Mouse (Mus musculus) neural tube, embryonic 11.5 days (tissue): ENCODE results near the gene Slc31a1. TPM values are rescaled to one million over a fixed set of nuclear protein-coding genes. Genes with fewer than 3 reads are reported as not detected.

ENCODE experiments used
- ATAC-seq: fragments of 200-750 bp; cut with Nextera tagmentation; 2 replicates; pipeline ENCODE4 v1.8.0; 2017; ENCODE audit warnings: moderate number of reproducible peaks, mild to moderate bottlenecking, moderate TSS enrichment, moderate library complexity; ENCODE audit not compliant: insufficient read depth, low FRiP score, low TSS enrichment
- DNase-seq: peaks from one replicate; pipeline ENCODE4 v3.0.0-alpha.2; 2015; ENCODE audit warnings: low spot score
- H3K27ac ChIP-seq: fragments of 300-500 bp; sonication (generic); 2 replicates; pipeline ENCODE4 v1.5.1; 2014; ENCODE audit warnings: low read depth, mild to moderate bottlenecking, low read length
- H3K27me3 ChIP-seq: fragments of 300-500 bp; sonication (generic); 2 replicates; pipeline ENCODE4 v1.6.1; 2014; ENCODE audit warnings: mild to moderate bottlenecking, low read length, mixed read lengths; ENCODE audit not compliant: control insufficient read depth, insufficient read depth
- H3K36me3 ChIP-seq: fragments of 300-500 bp; sonication (generic); 2 replicates; pipeline ENCODE4 v1.6.1; 2014; ENCODE audit warnings: mild to moderate bottlenecking, low read length, moderate library complexity, mixed read lengths; ENCODE audit not compliant: control insufficient read depth, insufficient read depth
- H3K4me1 ChIP-seq: fragments of 300-500 bp; sonication (generic); 2 replicates; pipeline ENCODE4 v1.6.1; 2014; ENCODE audit warnings: low read length, mixed read lengths; ENCODE audit not compliant: control insufficient read depth, insufficient read depth
- H3K4me2 ChIP-seq: fragments of 300-500 bp; sonication (generic); 2 replicates; pipeline ENCODE4 v1.6.1; 2014; ENCODE audit warnings: low read depth, mild to moderate bottlenecking, moderate library complexity
- H3K4me3 ChIP-seq: fragments of 300-500 bp; sonication (generic); 2 replicates; pipeline ENCODE4 v1.5.1; 2014; ENCODE audit warnings: low read depth, low read length
- H3K9ac ChIP-seq: fragments of 300-500 bp; sonication (generic); 2 replicates; pipeline ENCODE4 v1.6.1; 2014; ENCODE audit warnings: mild to moderate bottlenecking, low read length
- H3K9me3 ChIP-seq: fragments of 300-500 bp; sonication (generic); 2 replicates; pipeline ENCODE4 v1.6.1; 2016; ENCODE audit warnings: low read length; ENCODE audit not compliant: control insufficient read depth
- WGBS: fragments of 180-500 bp; shearing (Covaris S2); extraction: QIAGEN DNeasy Blood & Tissue Kit; methylation state at CpG from one replicate; pipeline ENCODE4 v1.1.7; 2014; 5-methylcytosine and 5-hydroxymethylcytosine counted together
- polyA plus RNA-seq: library from polyadenylated mRNA; unstranded; fragments of >200 nt; fragmentation: Nextera tagmentation; extraction: Ambion mirVana; gene quantifications from 2 replicates; pipeline ENCODE4 v1.2.1, GENCODE M21; 2014

Gene Slc31a1
- polyA plus RNA-seq, 1 experiment from 2014 or later, result 48.5 TPM

- 78% methylated on average over 4 of the region's 4 CpGs for WGBS
- H3K27me3 ChIP-seq, result no peaks in the 10 kb centered on the region
Measured at GRCm38 (mm10) chr4:62439793-62440192, 79.3 kb downstream of the Slc31a1 start.

GRCm38 (mm10) chr4:62440544-62440943 is 80.0 kb downstream of the Slc31a1 start:
- no peaks in the 10 kb centered on the region for H3K27me3 ChIP-seq
- no peaks in the 10 kb centered on the region for H3K36me3 ChIP-seq
- no peaks in the 10 kb centered on the region for H3K4me1 ChIP-seq
- H3K27ac ChIP-seq, result no peak overlapping the region
- no peak overlapping the region for H3K9ac ChIP-seq
- no peaks in the 10 kb centered on the region for H3K9me3 ChIP-seq
- 78% methylated on average over 4 of the region's 4 CpGs for whole genome bisulfite sequencing
- H3K4me2 ChIP-seq, result no peak overlapping the region
- no peak overlapping the region for H3K4me3 ChIP-seq
- DNase-seq (no peak), ATAC-seq (no peak)

More at GRCm38 (mm10) chr4:62439793-62440192, 79.3 kb downstream of the Slc31a1 start:
- ATAC-seq (no peak), DNase-seq (no peak)
- Histone ChIP-seq H3K4me2 (no peak overlapping the region), H3K27ac (no peak overlapping the region), H3K4me1 (no peaks in the 10 kb centered on the region), H3K4me3 (no peak overlapping the region), H3K36me3 (no peaks in the 10 kb centered on the region), H3K9ac (no peak overlapping the region), H3K9me3 (no peaks in the 10 kb centered on the region)

DNA sequence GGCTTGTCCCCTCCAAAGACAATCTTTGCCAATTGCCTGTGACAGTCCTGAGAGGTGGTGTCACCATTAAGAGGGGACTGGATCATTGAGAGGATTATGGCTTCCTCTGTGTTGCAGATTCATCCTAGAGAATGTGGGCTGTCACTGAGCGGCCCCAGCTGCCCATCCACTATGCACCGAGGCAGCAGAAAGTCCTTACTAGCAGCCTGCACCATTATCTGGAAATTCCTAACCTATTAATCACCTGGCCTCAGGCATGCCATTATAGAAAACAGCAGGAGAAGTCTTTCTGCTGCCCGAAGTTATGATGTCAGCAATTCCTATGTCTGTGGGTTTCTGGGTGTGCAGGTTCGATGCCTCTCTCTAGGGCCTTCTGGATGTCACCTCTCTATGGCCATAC is 80.5 kb downstream of the Slc31a1 start:
- no peaks in the 10 kb centered on the region for H3K36me3 ChIP-seq
- no peak for DNase-seq
- no peaks in the 10 kb centered on the region for H3K4me1 ChIP-seq
- no peak for ATAC-seq
- 82% methylated on average over 4 of the region's 4 CpGs for WGBS
- H3K9ac ChIP-seq, result no peak overlapping the region
- H3K4me2 ChIP-seq, result no peak overlapping the region
- H3K9me3 ChIP-seq, result no peaks in the 10 kb centered on the region
- no peak overlapping the region for H3K4me3 ChIP-seq
- no peak overlapping the region for H3K27ac ChIP-seq
- no peaks in the 10 kb centered on the region for H3K27me3 ChIP-seq

Other genes starting within 250 kb of the Slc31a1 start
- not detected in 2 replicates for gene Mup21, start 209.9 kb upstream of the Slc31a1 start, polyA plus RNA-seq
- 28.6 and 29.4 TPM in 2 replicates for gene Zfp37, start 129.7 kb upstream of the Slc31a1 start, polyA plus RNA-seq
- 13.0 and 17.2 TPM in 2 replicates for gene Slc31a2, start 98.2 kb upstream of the Slc31a1 start, polyA plus RNA-seq
- 21.0 and 22.1 TPM in 2 replicates for gene Fkbp15, start 179 bp upstream of the Slc31a1 start, polyA plus RNA-seq
- gene Cdc26, start 47.9 kb downstream of the Slc31a1 start, polyA plus RNA-seq, result 161 and 170 TPM in 2 replicates
- gene Prpf4, start 48.1 kb downstream of the Slc31a1 start, polyA plus RNA-seq, result 28.2 and 30.0 TPM in 2 replicates
- gene Rnf183, start 74.5 kb downstream of the Slc31a1 start, polyA plus RNA-seq, result not detected in 2 replicates
- 5.1 and 5.8 TPM in 2 replicates for gene Wdr31, start 110.2 kb downstream of the Slc31a1 start, polyA plus RNA-seq
- gene Bspry, start 119.3 kb downstream of the Slc31a1 start, polyA plus RNA-seq, result 0.82 and 1.2 TPM in 2 replicates
- gene Hdhd3, start 142.7 kb downstream of the Slc31a1 start, polyA plus RNA-seq, result 11.2 and 14.8 TPM in 2 replicates
- gene Alad, start 159.2 kb downstream of the Slc31a1 start, polyA plus RNA-seq, result 81.5 and 89.7 TPM in 2 replicates
- 108 and 109 TPM in 2 replicates for gene Pole3, start 164.3 kb downstream of the Slc31a1 start, polyA plus RNA-seq
- 0.92 and 1.0 TPM in 2 replicates for gene 4933430I17Rik, start 164.6 kb downstream of the Slc31a1 start, polyA plus RNA-seq
- gene Rgs3, start 199.1 kb downstream of the Slc31a1 start, polyA plus RNA-seq, result 29.4 and 31.6 TPM in 2 replicates